Mouse (Mus musculus): ENCODE data around the gene Grk3. TPM values are rescaled to one million over a fixed set of nuclear protein-coding genes. Genes with fewer than 3 reads are reported as not detected.

Grk3 gene
- total RNA-seq (2021) = 10 to 100 TPM; 59.1 to 59.7 TPM
- long read RNA-seq, experiment 1, full-length matches to known transcripts = 12 of 33 reads
- long read RNA-seq, experiment 1, partial matches to known transcripts = 1 of 33 reads
- long read RNA-seq, experiment 1, other reads (novel, unspliced or antisense) = 20 of 33 reads
- long read RNA-seq, experiment 2, full-length matches to known transcripts = 10 of 33 reads
- long read RNA-seq, experiment 2, partial matches to known transcripts = 2 of 33 reads
- long read RNA-seq, experiment 2, other reads (novel, unspliced or antisense) = 21 of 33 reads

GRCm38 (mm10) chr5:113015236-113016061 lies at the start of gene Grk3:
TSS of gene Grk3 (minus strand) at chr5:113015791.
- intact Hi-C loops (cut with DNase I) = loop anchor here (5.0 kb wide), 1 partner anchor 83 kb away; no protein-coding TSS in a partner anchor
- DNase-seq (ENCODE audit: low spot score in 2 of 2) = peak; percentile 54 to 62

DNA sequence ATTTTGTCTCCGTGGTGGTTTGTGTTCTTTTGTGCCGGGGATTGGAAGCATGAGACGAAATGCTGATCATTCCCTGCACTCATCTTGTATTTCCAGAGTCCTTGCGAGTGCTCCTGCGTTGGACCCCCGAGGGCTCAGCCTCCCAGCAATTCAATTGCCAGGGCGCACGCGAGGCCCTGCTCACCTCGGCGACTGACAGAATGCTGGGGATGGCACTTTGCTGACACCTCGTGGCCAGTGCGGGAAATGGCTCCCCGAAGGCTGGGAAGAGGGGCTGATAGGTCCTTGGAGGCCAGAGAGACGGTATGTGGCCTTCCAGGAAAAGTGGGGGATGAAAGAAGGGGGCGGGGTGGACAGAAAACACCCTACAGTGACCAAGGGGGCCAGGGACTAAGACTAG lies 38.7 kb upstream of the Grk3 start:
- peak; percentile 78 to 87 for DNase-seq (ENCODE audit: low spot score in 2 of 2)
- intact Hi-C loops (cut with DNase I) = loop anchor here (1.0 to 10.0 kb wide), 2 partner anchors 183 to 620 kb away; no protein-coding TSS in a partner anchor

DNA sequence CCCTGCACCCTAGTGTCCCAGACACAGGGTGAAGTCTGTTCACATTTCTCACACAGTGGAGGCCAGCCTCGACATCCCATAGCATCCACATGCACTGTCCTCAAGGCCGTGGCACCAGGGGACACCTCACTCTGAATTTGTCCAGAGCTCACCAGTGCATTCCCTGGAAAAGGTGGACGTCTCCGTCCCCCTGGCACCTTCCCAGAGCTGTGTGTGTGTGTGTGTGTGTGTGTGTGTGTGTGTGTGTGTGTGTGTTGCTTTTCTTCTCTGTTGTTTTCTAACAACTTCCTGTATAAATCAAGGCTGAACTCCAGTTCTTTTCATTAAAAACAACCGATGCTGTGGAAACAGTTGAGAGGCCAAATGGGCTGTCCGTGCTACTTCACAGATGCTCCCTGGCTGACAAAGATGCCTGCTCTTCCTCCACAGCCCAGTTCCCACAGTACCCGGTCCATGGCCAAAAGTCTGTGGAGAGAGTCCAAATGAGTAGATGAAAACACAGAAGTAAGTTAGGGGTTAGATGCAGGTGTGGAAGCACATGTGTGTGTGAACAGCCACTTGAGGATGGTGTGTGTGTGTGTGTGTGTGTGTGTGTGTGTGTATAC lies 35.1 kb upstream of the Grk3 start:
- DNase-seq (ENCODE audit: low spot score in 2 of 2) = no peak
- intact Hi-C loops (cut with DNase I) = loop anchor here (10.0 kb wide), 1 partner anchor 616 kb away; no protein-coding TSS in a partner anchor

GRCm38 (mm10) chr5:113049876-113050275 lies 34.3 kb upstream of the Grk3 start:
- DNase-seq (ENCODE audit: low spot score in 2 of 2) = peak in 1 of 2 experiments; percentile 58
- intact Hi-C loops (cut with DNase I) = loop anchor here (5.0 to 10.0 kb wide), 2 partner anchors 98 to 615 kb away; no protein-coding TSS in a partner anchor

DNA sequence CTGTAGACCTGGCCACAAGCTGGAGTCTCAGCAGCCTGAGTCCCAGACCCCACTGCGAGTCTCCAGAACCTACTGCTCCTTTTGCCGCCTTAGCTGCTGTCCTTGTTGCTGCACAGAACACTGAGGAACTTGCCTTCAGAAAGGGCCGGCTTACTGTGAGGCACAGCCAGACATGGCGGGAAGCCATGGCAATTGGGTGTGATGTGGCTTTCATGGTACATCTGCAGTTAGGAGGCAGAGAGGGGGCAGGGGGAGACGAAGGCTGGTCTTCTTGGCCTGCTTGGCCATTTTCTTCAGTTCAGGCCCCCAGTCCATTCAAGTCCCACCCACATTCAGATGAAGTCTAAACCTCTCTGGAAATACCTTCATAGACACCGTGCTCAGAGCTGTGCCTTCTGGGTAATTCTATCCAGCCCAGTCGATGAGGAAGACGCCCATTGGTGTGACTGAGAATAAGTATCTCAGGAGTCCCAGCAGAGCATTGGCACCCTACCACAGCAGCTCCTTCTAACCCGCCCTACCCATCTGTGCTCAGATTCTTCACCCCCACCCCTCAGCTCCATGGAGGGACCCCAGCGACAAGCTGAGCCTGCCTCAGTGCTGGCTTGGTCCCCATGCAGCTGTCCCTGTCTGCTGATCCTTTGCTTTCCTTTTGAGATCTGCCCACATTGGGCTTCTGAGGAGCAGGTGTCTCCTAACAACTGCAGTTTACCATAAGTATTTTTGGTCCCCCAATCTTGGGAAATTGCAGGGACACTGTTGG lies 30.1 kb upstream of the Grk3 start:
- intact Hi-C loops (cut with DNase I) = loop anchor here (5.0 kb wide), 1 partner anchor 93 kb away; no protein-coding TSS in a partner anchor
- peak; percentile 50 to 76 for DNase-seq (ENCODE audit: low spot score in 2 of 2)

- intact Hi-C loops (cut with DNase I) = no loop called here
- DNase-seq (ENCODE audit: low spot score in 2 of 2) = peak; percentile 59 to 77
Observed at GRCm38 (mm10) chr5:113043531-113043930, 27.9 kb upstream of the Grk3 start.

GRCm38 (mm10) chr5:113041567-113042071 lies 26.0 kb upstream of the Grk3 start:
- intact Hi-C loops (cut with DNase I) = no loop called here
- peak; percentile 67 to 79 for DNase-seq (ENCODE audit: low spot score in 2 of 2)

DNA sequence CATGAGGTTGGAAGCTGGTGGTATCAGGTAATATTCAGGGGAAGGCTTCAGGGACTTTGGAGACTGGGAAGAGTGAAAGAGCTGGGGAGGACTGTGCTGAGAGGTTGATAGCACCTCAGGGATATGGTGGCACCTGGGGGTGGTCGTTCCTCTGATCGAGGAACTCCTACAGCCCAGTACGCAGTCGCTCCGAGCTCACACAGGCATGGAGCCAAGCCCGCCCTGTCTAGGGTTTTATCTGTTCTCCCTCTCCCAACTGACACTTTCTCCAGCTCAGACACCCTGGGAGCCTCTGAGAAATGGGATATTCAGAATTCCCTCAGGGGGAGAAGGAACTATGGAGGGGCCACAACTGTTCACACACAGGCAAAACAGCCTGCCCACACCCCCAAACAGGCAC lies 25.2 kb upstream of the Grk3 start:
- DNase-seq (ENCODE audit: low spot score in 2 of 2) = peak in 1 of 2 experiments; percentile 38
- intact Hi-C loops (cut with DNase I) = no loop called here

DNA sequence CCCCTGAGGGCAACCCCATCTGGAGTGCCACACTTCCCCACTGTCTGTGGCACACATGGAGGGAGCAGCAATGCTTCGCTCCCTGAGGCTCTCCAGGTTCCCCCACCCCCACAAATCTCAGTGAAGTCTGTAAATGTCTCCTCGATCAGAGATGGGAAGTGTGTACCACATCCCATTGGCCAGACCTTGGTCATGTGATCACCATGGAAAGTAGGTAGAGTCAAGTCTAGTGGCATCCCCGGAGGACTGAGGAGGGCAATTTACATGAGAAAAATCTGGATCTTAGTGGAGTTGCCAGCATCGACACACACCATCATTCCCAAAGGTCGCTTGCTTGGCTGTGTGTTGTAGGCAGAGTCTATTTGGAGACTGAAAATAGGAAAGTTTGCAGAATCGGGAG lies 23.0 kb upstream of the Grk3 start:
- no peak for DNase-seq (ENCODE audit: low spot score in 2 of 2)
- intact Hi-C loops (cut with DNase I) = no loop called here

- intact Hi-C loops (cut with DNase I) = no loop called here
- DNase-seq (ENCODE audit: low spot score in 2 of 2) = no peak
Observed at GRCm38 (mm10) chr5:113035094-113036047, 19.8 kb upstream of the Grk3 start.

GRCm38 (mm10) chr5:113031201-113031754 lies 15.7 kb upstream of the Grk3 start:
- no peak for DNase-seq (ENCODE audit: low spot score in 2 of 2)
- intact Hi-C loops (cut with DNase I) = no loop called here

DNA sequence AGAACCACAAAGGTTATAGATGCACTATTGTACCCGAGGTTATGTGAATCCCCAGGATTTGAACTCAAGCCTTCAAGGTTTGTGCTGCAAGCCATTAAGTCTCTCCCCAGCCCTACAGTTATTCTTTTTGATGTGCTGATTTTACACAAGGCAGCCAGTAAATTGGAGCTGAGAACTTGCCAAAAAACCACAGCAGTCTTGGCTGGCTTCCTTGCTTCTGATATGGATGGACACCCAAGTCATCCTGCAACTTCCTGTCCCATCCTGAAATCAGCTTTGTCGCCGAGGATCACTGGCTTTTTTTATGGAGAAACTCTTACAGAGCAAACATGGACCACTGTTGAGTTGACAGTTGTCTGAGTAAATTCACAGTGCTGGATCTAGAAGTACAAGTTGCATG lies 14.5 kb upstream of the Grk3 start:
- intact Hi-C loops (cut with DNase I) = no loop called here
- DNase-seq (ENCODE audit: low spot score in 2 of 2) = no peak

DNA sequence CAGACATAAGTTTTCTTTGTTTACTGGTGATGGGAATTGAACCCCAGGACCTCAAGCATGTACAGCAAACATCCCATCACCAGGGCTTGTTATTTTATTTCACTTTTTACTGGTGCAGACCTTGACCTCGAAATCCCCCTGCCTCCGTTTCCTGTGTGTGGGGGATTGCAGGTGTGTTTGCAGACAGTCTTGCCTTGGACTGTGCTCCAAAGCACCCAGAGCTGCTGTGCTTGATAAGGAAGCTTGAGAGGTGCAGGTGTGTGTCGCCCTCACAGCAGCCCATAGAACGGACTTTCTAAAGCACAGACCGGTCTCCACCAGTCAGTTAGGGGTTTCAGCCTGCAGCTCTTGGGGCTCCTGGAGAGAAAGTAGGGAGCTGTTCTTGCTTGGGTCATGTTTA lies 11.1 kb upstream of the Grk3 start:
- no peak for DNase-seq (ENCODE audit: low spot score in 2 of 2)
- intact Hi-C loops (cut with DNase I) = no loop called here

GRCm38 (mm10) chr5:113024154-113024764 lies 8.7 kb upstream of the Grk3 start:
- intact Hi-C loops (cut with DNase I) = no loop called here
- DNase-seq (ENCODE audit: low spot score in 2 of 2) = no peak

DNA sequence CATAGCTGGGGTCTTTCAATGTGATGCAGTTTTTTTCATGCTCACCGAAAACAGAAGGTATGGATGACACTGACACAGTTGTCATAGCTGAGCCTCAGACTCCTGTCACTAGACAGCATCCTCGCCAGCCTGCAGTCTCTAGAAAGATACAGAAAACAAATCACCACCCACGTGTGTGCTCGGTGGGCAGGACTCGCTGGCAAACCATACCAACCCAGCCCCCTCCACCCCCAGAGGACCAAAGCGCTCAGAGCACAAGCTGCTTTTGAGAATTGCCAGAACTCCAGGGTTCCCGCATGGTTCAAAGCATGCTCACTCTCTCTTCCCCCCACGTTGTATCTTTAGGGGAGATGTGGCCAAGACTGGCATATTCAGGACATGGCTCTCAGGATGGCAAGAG lies 2.6 kb upstream of the Grk3 start:
- peak; percentile 68 to 79 for DNase-seq (ENCODE audit: low spot score in 2 of 2)
- intact Hi-C loops (cut with DNase I) = loop anchor here (5.0 kb wide), 1 partner anchor 86 kb away; no protein-coding TSS in a partner anchor

DNA sequence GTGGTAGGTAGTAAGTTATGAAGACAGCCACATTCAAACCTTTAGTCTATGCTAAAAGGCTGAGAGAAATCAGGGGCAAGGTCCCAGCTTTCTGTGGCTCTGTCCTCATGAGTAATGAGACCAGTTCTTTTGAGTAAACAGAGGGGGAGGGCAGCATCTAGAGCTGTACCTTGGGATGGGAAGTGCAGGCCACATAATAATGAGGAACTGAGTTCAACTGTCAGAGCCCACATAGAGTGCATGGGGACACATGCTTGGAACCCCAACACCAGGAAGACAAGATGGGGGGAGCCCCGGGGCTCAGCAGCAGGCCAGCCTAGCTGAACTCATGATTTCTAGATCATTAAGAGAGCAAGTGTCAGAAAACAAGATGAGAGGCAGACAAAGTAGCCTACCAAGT lies 1.4 kb upstream of the Grk3 start:
- DNase-seq (ENCODE audit: low spot score in 2 of 2) = no peak
- intact Hi-C loops (cut with DNase I) = loop anchor here (5.0 kb wide), 1 partner anchor 85 kb away; no protein-coding TSS in a partner anchor

DNA sequence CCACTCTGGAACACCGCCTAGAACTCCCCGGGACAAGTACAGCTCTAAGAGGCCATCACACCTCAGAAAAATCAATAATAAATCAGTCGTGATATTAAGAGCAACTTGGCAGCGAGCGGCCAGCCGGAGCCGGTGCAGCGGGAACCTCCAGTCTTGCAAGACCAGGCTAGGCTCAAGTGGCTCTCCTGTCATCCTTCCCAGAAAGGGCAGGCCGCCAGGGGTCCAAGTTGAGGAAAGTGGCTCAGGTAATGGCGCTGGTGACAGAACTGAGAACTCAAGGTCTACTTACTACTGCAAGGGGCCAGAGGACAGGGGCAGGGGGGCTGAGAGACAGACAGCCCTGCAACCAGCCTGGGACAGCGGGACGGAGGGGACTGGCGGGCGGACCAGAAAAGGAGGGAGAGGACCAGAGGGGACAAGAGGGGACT lies 769 bp downstream of the Grk3 start:
- DNase-seq (ENCODE audit: low spot score in 2 of 2) = peak in 1 of 2 experiments; percentile 27
- intact Hi-C loops (cut with DNase I) = loop anchor here (5.0 kb wide), 1 partner anchor 83 kb away; no protein-coding TSS in a partner anchor
